Mouse (Mus musculus): ENCODE data around the gene Arrdc5. TPM values are rescaled to one million over a fixed set of nuclear protein-coding genes. Genes with fewer than 3 reads are reported as not detected.
A peak's percentile ranks its signal among the peaks of the same experiment; 100 is the strongest.

Gene Arrdc5
- total and polyA plus RNA-seq, 3 experiments = not detected

- H3K79me2 ChIP-seq (replicated peaks; ENCODE audit: control insufficient read depth, extremely low read depth, insufficient read depth, poor library complexity, severe bottlenecking) = peaks cover 43% of the 10 kb centered on the region
- H3K36me3 ChIP-seq (replicated peaks in 1 of 2; ENCODE audit: control insufficient read depth in 1 of 2, insufficient read depth in 1 of 2, low read length in 1 of 2) = peaks cover 34 to 59% of the 10 kb centered on the region in 2 experiments
- H3K9ac ChIP-seq (ENCODE audit: insufficient read depth, low read depth) = peak within 1 kb of the TSS; percentile 86
- H3K4me1 ChIP-seq (ENCODE audit: control insufficient read depth in 1 of 2, insufficient read depth in 2 of 2) = peaks cover 36 to 64% of the 10 kb centered on the region in 2 experiments
- H3K27me3 ChIP-seq (replicated peaks) = no peaks in the 10 kb centered on the region
- dilution Hi-C loops (cut with MboI; ENCODE audit: extremely low pct_ligation_motif_present, extremely low pct_unique_long_range_greater_than_20kb, low sequenced_read_pairs) (no loop called here), in situ Hi-C loops (cut with MboI; ENCODE audit: low pct_ligation_motif_present, low pct_unique_long_range_greater_than_20kb, low sequenced_read_pairs) (no loop called here)
- no peaks in the 10 kb centered on the region for H3K9me3 ChIP-seq (replicated peaks; ENCODE audit: low read length)
- peak within 1 kb of the TSS; percentile 87 for H3K27ac ChIP-seq (ENCODE audit: insufficient read depth, low read depth)
- peak within 1 kb of the TSS; percentile 84 for H3K4me2 ChIP-seq (ENCODE audit: insufficient read depth, low read depth, poor library complexity, severe bottlenecking)
- peak within 1 kb of the TSS; percentile 85 to 94 (median 92) for H3K4me3 ChIP-seq (replicated peaks in 1 of 3; ENCODE audit: low read depth in 2 of 3, low read length in 2 of 3, poor library complexity in 1 of 3)
- peak; percentile 99 for DNase-seq (ENCODE audit: extremely low read depth)
- TF ChIP-seq ZC3H11A (IDR thresholded peaks at IDR 0.05; ENCODE audit: low read depth, low read length) (no peak), USF2 (conservative IDR thresholded peaks at IDR 0.05; ENCODE audit: low read depth, low read length) (peak; percentile 47), ZKSCAN1 (IDR thresholded peaks at IDR 0.05; ENCODE audit: borderline replicate concordance, low read depth, low read length) (no peak), MAFK (IDR thresholded peaks at IDR 0.05; ENCODE audit: insufficient replicate concordance, low read length) (peak; percentile 48; the same call in 1 of the 2 replicates), GABPA (IDR thresholded peaks at IDR 0.05; ENCODE audit: insufficient replicate concordance, low read depth, low read length) (no peak), ZNF384 (IDR thresholded peaks at IDR 0.05; ENCODE audit: low read depth, low read length) (peak; percentile 6; the same call in 1 of the 2 replicates), CTCF (conservative IDR thresholded peaks at IDR 0.05 in 1 of 2, IDR thresholded peaks at IDR 0.05 in 1 of 2; ENCODE audit: low read depth in 2 of 2, low read length in 2 of 2) (peak in 1 of 2 experiments; percentile 59; a peak in 2 of 4 replicates), MYC (IDR thresholded peaks at IDR 0.05; ENCODE audit: low read depth, low read length) (peak; percentile 100), RAD21 (IDR thresholded peaks at IDR 0.05; ENCODE audit: low read depth, low read length) (peak; percentile 30), NELFE (IDR thresholded peaks at IDR 0.05; ENCODE audit: low read depth, low read length) (peak; percentile 88), EP300 (IDR thresholded peaks at IDR 0.05; ENCODE audit: low read length) (peak; percentile 74), KAT2A (IDR thresholded peaks at IDR 0.05; ENCODE audit: insufficient replicate concordance, low read length) (0 out of 2 replicates have a peak, but pooled peaks have one; percentile 65), USF1 (IDR thresholded peaks at IDR 0.05; ENCODE audit: low read depth, low read length) (peak; percentile 21; the same call in 1 of the 2 replicates), MXI1 (IDR thresholded peaks at IDR 0.05; ENCODE audit: low read depth, low read length) (peak; percentile 98), PAX5 (IDR thresholded peaks at IDR 0.05; ENCODE audit: low read length) (no peak), SMC3 (IDR thresholded peaks at IDR 0.05; ENCODE audit: low read depth, low read length) (peak; percentile 48), CHD2 (IDR thresholded peaks at IDR 0.05; ENCODE audit: low read length) (no peak; the same call in 1 of the 2 replicates), BHLHE40 (IDR thresholded peaks at IDR 0.05; ENCODE audit: low read depth, low read length) (peak; percentile 55), UBTF (IDR thresholded peaks at IDR 0.05; ENCODE audit: low read depth, low read length) (0 out of 2 replicates have a peak, but pooled peaks have one; percentile 28), MEF2A (IDR thresholded peaks at IDR 0.05; ENCODE audit: borderline replicate concordance, low read depth, low read length) (peak; percentile 89), MAZ (IDR thresholded peaks at IDR 0.05; ENCODE audit: low read depth, low read length) (peak; percentile 95), MAX (IDR thresholded peaks at IDR 0.05; ENCODE audit: low read length) (peak; percentile 98), SIN3A (IDR thresholded peaks at IDR 0.05; ENCODE audit: low read length) (peak; percentile 97), CHD1 (IDR thresholded peaks at IDR 0.05; ENCODE audit: low read depth, low read length) (peak; percentile 95; the same call in 1 of the 2 replicates), HCFC1 (IDR thresholded peaks at IDR 0.05; ENCODE audit: low read depth, low read length) (peak; percentile 67), ELF1 (IDR thresholded peaks at IDR 0.05; ENCODE audit: low read depth, low read length) (peak; percentile 96), JUN (IDR thresholded peaks at IDR 0.05; ENCODE audit: insufficient read depth, low read depth, low read length) (peak; percentile 81), IRF4 (IDR thresholded peaks at IDR 0.05; ENCODE audit: low read depth, low read length) (peak; percentile 66), ETS1 (conservative IDR thresholded peaks at IDR 0.05; ENCODE audit: low read depth, low read length) (peak; percentile 96), ZMIZ1 (IDR thresholded peaks at IDR 0.05; ENCODE audit: low read depth, low read length) (peak; percentile 58; the same call in 1 of the 2 replicates), POLR2AphosphoS2 (IDR thresholded peaks at IDR 0.05; ENCODE audit: low read depth, low read length) (peak; percentile 80; the same call in 1 of the 2 replicates), RCOR1 (conservative IDR thresholded peaks at IDR 0.05; ENCODE audit: low read depth, low read length) (no peak), E2F4 (IDR thresholded peaks at IDR 0.05; ENCODE audit: insufficient replicate concordance, low read depth, low read length) (0 out of 2 replicates have a peak, but pooled peaks have one; percentile 36), JUND (conservative IDR thresholded peaks at IDR 0.05; ENCODE audit: low read depth, low read length) (peak; percentile 88), NRF1 (IDR thresholded peaks at IDR 0.05; ENCODE audit: low read depth, low read length) (0 out of 2 replicates have a peak, but pooled peaks have one; percentile 29), TCF12 (IDR thresholded peaks at IDR 0.05; ENCODE audit: low read depth, low read length) (peak; percentile 81)
Measured at GRCm38 (mm10) chr17:56276643-56277566, 23.2 kb downstream of the Arrdc5 start, which contains the start of gene Ticam1. Ticam1 (minus strand) TSS chr17:56276786.

Data from CH12.LX (cell line).